14 mouse cellular contexts compared by ENCODE assay signal in genomic region chr9:58135921-58136321, GRCm38 (mm10). TPM values are rescaled to one million over a fixed set of nuclear protein-coding genes. Genes with fewer than 3 reads are reported as not detected.
DNase-seq lines count a peak whose midpoint lies in the region; ATAC-seq and TF ChIP-seq lines count a peak whose summit lies in the region.
"Had no signal": no experiment of that assay in that cellular context is flagged by ENCODE, and none has a peak within 500 bp of the region (broad histone marks: within the 10 kb centered on the region; RNA-seq: fewer than 3 reads in every experiment).

No protein-coding gene starts in this region.

- TF ChIP-seq CTCF in intestine, postnatal 0 days (IDR thresholded peaks at IDR 0.05; ENCODE audit: low read depth) = no peak
- no peak for TF ChIP-seq CTCF in ES-Bruce4 (IDR thresholded peaks at IDR 0.05; ENCODE audit: low read depth, low read length)

- no peak overlapping the region for H3K9ac ChIP-seq in intestine, embryonic 14.5 days (ENCODE audit: low read length)
- H3K9ac ChIP-seq in intestine, postnatal 0 days (ENCODE audit: low read depth, low read length) = no peak overlapping the region
- H3K9ac ChIP-seq in ES-Bruce4 (ENCODE audit: low read depth, poor library complexity, severe bottlenecking) = no peak overlapping the region
- no peak overlapping the region for H3K9ac ChIP-seq in limb, embryonic 12.5 days (replicated peaks)
- H3K9ac ChIP-seq: forebrain, postnatal 0 days; heart, embryonic 15.5 days; liver, embryonic 15.5 days had no signal

- peak overlapping the region; percentile 11; the same call in 1 of the 2 replicates for H3K4me2 ChIP-seq in intestine, embryonic 14.5 days (ENCODE audit: low read length)
- no peak overlapping the region for H3K4me2 ChIP-seq in intestine, postnatal 0 days (replicated peaks; ENCODE audit: low read depth)
- peak overlapping the region; percentile 44 for H3K4me2 ChIP-seq in limb, embryonic 12.5 days
- H3K4me2 ChIP-seq: heart, embryonic 15.5 days; liver, embryonic 15.5 days had no signal

- 32% methylated on average over 2 of the region's 2 CpGs for WGBS in intestine, embryonic 14.5 days
- 47% methylated on average over 2 of the region's 2 CpGs for WGBS in intestine, postnatal 0 days
- WGBS in embryonic facial prominence, embryonic 10.5 days = 14% methylated on average over 2 of the region's 2 CpGs
- 4% methylated on average over 2 of the region's 2 CpGs for WGBS in limb, embryonic 12.5 days

- H3K4me1 ChIP-seq in intestine, embryonic 14.5 days (replicated peaks; ENCODE audit: control insufficient read depth, insufficient read depth, low read length) = peaks cover 46% of the 10 kb centered on the region
- no peaks in the 10 kb centered on the region; the same call in 1 of the 2 replicates for H3K4me1 ChIP-seq in intestine, postnatal 0 days (replicated peaks; ENCODE audit: control insufficient read depth, insufficient read depth, low read length)
- peaks cover 2% of the 10 kb centered on the region for H3K4me1 ChIP-seq in ES-Bruce4 (ENCODE audit: control insufficient read depth, insufficient read depth, low read length)
- H3K4me1 ChIP-seq in embryonic facial prominence, embryonic 10.5 days = peaks cover 98% of the 10 kb centered on the region
- peaks cover 84% of the 10 kb centered on the region for H3K4me1 ChIP-seq in limb, embryonic 12.5 days (replicated peaks)
- H3K4me1 ChIP-seq: liver, embryonic 15.5 days had no signal

- H3K4me3 ChIP-seq in intestine, embryonic 14.5 days (ENCODE audit: low read depth, low read length) = no peak overlapping the region
- H3K4me3 ChIP-seq in intestine, postnatal 0 days (ENCODE audit: low read depth, low read length) = no peak overlapping the region
- H3K4me3 ChIP-seq in ES-Bruce4 (ENCODE audit: low read depth, low read length) = no peak overlapping the region
- H3K4me3 ChIP-seq in embryonic facial prominence, embryonic 10.5 days = peak overlapping the region; percentile 43
- H3K4me3 ChIP-seq in limb, embryonic 12.5 days (replicated peaks) = peak overlapping the region; percentile 17; the same call in 1 of the 2 replicates
- H3K4me3 ChIP-seq: heart, embryonic 15.5 days; layer of hippocampus, adult 2 months; liver, embryonic 15.5 days had no signal

- H3K9me3 ChIP-seq in intestine, embryonic 14.5 days (ENCODE audit: control insufficient read depth, low read length) = no peaks in the 10 kb centered on the region
- H3K9me3 ChIP-seq in intestine, postnatal 0 days (ENCODE audit: control insufficient read depth) = no peaks in the 10 kb centered on the region
- H3K9me3 ChIP-seq in ES-Bruce4 (replicated peaks; ENCODE audit: control insufficient read depth, insufficient read depth, low read length, poor library complexity, severe bottlenecking) = no peaks in the 10 kb centered on the region
- no peaks in the 10 kb centered on the region for H3K9me3 ChIP-seq in embryonic facial prominence, embryonic 10.5 days
- H3K9me3 ChIP-seq in limb, embryonic 12.5 days = no peaks in the 10 kb centered on the region
- H3K9me3 ChIP-seq: heart, embryonic 15.5 days; liver, embryonic 15.5 days had no signal

- H3K27me3 ChIP-seq in intestine, embryonic 14.5 days (replicated peaks; ENCODE audit: control insufficient read depth, insufficient read depth, low read length) = no peaks in the 10 kb centered on the region
- H3K27me3 ChIP-seq in intestine, postnatal 0 days (replicated peaks; ENCODE audit: control insufficient read depth, insufficient read depth, low read length) = no peaks in the 10 kb centered on the region
- no peaks in the 10 kb centered on the region for H3K27me3 ChIP-seq in ES-Bruce4 (ENCODE audit: control insufficient read depth, insufficient read depth, low read length, poor library complexity, severe bottlenecking)
- H3K27me3 ChIP-seq in embryonic facial prominence, embryonic 10.5 days (replicated peaks; ENCODE audit: low read depth, poor library complexity, severe bottlenecking) = peaks cover 30% of the 10 kb centered on the region
- H3K27me3 ChIP-seq in limb, embryonic 12.5 days = no peaks in the 10 kb centered on the region

- DNase-seq in intestine, embryonic 14.5 days (ENCODE audit: low spot score) = no peak
- peak; percentile 53 for DNase-seq in embryonic facial prominence, embryonic 10.5 days (ENCODE audit: low spot score)
- no peak for DNase-seq in urinary bladder, postnatal 14 days (ENCODE audit: low spot score)
- no peak for DNase-seq in heart, postnatal 4 days
- DNase-seq: adrenal gland, postnatal 25 days; cerebellum, adult 11 months; forebrain, postnatal 0 days had no signal

- no peaks in the 10 kb centered on the region for H3K36me3 ChIP-seq in intestine, embryonic 14.5 days (ENCODE audit: control insufficient read depth, insufficient read depth, low read length)
- H3K36me3 ChIP-seq in intestine, postnatal 0 days (ENCODE audit: control insufficient read depth, insufficient read depth) = no peaks in the 10 kb centered on the region
- H3K36me3 ChIP-seq in ES-Bruce4 (ENCODE audit: control insufficient read depth, insufficient read depth, low read length, poor library complexity, severe bottlenecking) = no peaks in the 10 kb centered on the region
- H3K36me3 ChIP-seq in embryonic facial prominence, embryonic 10.5 days (replicated peaks) = peaks cover 33% of the 10 kb centered on the region
- H3K36me3 ChIP-seq in limb, embryonic 12.5 days = peaks cover 39% of the 10 kb centered on the region
- H3K36me3 ChIP-seq: heart, embryonic 15.5 days; liver, embryonic 15.5 days had no signal

- TF ChIP-seq POLR2A in ES-Bruce4 (IDR thresholded peaks at IDR 0.05; ENCODE audit: insufficient read depth, low read length) = no peak

- peak; percentile 53; the same call in 1 of the 2 replicates for TF ChIP-seq EP300 in ES-Bruce4 (IDR thresholded peaks at IDR 0.05; ENCODE audit: insufficient read depth, low read depth, low read length)

- no peak for ATAC-seq in intestine, embryonic 14.5 days (replicated peaks; ENCODE audit: low FRiP score, low TSS enrichment, low read depth)
- ATAC-seq in intestine, postnatal 0 days = no peak
- peak; percentile 45 for ATAC-seq in limb, embryonic 12.5 days (ENCODE audit: insufficient number of reproducible peaks, insufficient read depth, low FRiP score, low TSS enrichment, low read depth)
- ATAC-seq: forebrain, postnatal 0 days had no signal

- peak overlapping the region; percentile 25; the same call in 1 of the 2 replicates for H3K27ac ChIP-seq in intestine, embryonic 14.5 days (ENCODE audit: low read depth)
- no peak overlapping the region for H3K27ac ChIP-seq in intestine, postnatal 0 days (ENCODE audit: low read depth, low read length)
- H3K27ac ChIP-seq in ES-Bruce4 (ENCODE audit: insufficient read depth, low read length) = no peak overlapping the region
- peak overlapping the region; percentile 93 for H3K27ac ChIP-seq in embryonic facial prominence, embryonic 10.5 days (replicated peaks)
- H3K27ac ChIP-seq in limb, embryonic 12.5 days = peak overlapping the region; percentile 77
- H3K27ac ChIP-seq: heart, embryonic 15.5 days; layer of hippocampus, adult 2 months; liver, embryonic 15.5 days had no signal

RNA-seq across cellular contexts. Expression of gene Ccdc33, which starts 17.3 kb away (rescaled TPM):
- 0.11 and 0.27 TPM in 2 replicates for polyA plus RNA-seq in intestine, embryonic 14.5 days (2014; fragmentation: Nextera tagmentation; extraction: Ambion mirVana)
- polyA plus RNA-seq in intestine, postnatal 0 days (2015; fragmentation: Nextera tagmentation; extraction: Ambion mirVana) = 0.14 and 0.16 TPM in 2 replicates
- polyA plus RNA-seq in ES-Bruce4 (2011; ENCODE audit: insufficient read depth, insufficient read length, low read depth, missing spikeins) = not detected in 2 replicates
- 0.36 and 0.56 TPM in 2 replicates for polyA plus RNA-seq in embryonic facial prominence, embryonic 10.5 days (2016; fragmentation: Nextera tagmentation; extraction: Ambion mirVana)
- 0.19 and 0.42 TPM in 2 replicates for polyA plus RNA-seq in limb, embryonic 12.5 days (2016; fragmentation: Nextera tagmentation; extraction: Ambion mirVana)
- total RNA-seq in heart, postnatal 4 days (2021) = not detected
- total RNA-seq: gastrocnemius, postnatal 4 days had no signal
- polyA plus RNA-seq: heart, embryonic 15.5 days; liver, embryonic 15.5 days had no signal

Comparison
In these comparisons a context has a peak if more than half of its experiments do, and no peak if none do; other contexts are left out.
1. H3K27ac ChIP-seq: peak in intestine, embryonic 14.5 days (single experiment), embryonic facial prominence, embryonic 10.5 days (single experiment) and limb, embryonic 12.5 days (single experiment); none in intestine, postnatal 0 days (single experiment) and ES-Bruce4 (single experiment).
2. H3K4me3 ChIP-seq: peak in embryonic facial prominence, embryonic 10.5 days (single experiment) and limb, embryonic 12.5 days (single experiment); none in intestine, embryonic 14.5 days (single experiment), intestine, postnatal 0 days (single experiment) and ES-Bruce4 (single experiment).